Mouse (Mus musculus) inflammation-experienced regulatory T-cells, adult 6 months (primary cell): ENCODE data around the gene Fam50a. TPM values are rescaled to one million over a fixed set of nuclear protein-coding genes. Genes with fewer than 3 reads are reported as not detected.

Source experiments
- ATAC-seq: one replicate; pipeline ENCODE4 v1.8.0; 2017
- polyA plus RNA-seq, 3 experiments: library from polyadenylated mRNA; unstranded; fragments of 100-300 nt; shearing (Covaris generic); gene quantifications; one replicate each; pipeline ENCODE4 v1.2.1; 2017

Gene Fam50a
- 10 to 100 TPM; 54.7 to 72.5 (median 72.5) TPM for polyA plus RNA-seq

GRCm38 (mm10) chrX:74312540-74313464, at the start of gene Fam50a:
Gene Fam50a, plus strand, starts transcription at chrX:74313033.
- ATAC-seq: peak; percentile 99

GRCm38 (mm10) chrX:74269736-74270061, 43.1 kb upstream of the Fam50a start:
- ATAC-seq: peak; percentile 4

- ATAC-seq: peak; percentile 84
Measured at GRCm38 (mm10) chrX:74270062-74270901, 42.6 kb upstream of the Fam50a start, which contains the start of gene Rpl10. Gene Rpl10, plus strand, starts transcription at chrX:74270812.

GRCm38 (mm10) chrX:74270902-74271551, 41.8 kb upstream of the Fam50a start:
- no peak for ATAC-seq

GRCm38 (mm10) chrX:74273422-74274322, 39.2 kb upstream of the Fam50a start:
- ATAC-seq: no peak

- no peak for ATAC-seq
Measured at GRCm38 (mm10) chrX:74277916-74278315, 34.9 kb upstream of the Fam50a start.

GRCm38 (mm10) chrX:74281041-74281731, 31.6 kb upstream of the Fam50a start:
- ATAC-seq: no peak

- ATAC-seq: peak; percentile 64
Measured at GRCm38 (mm10) chrX:74281732-74282394, 31.0 kb upstream of the Fam50a start, which contains the start of the genes Taz and Dnase1l1. Gene Taz, plus strand, starts transcription at chrX:74281912. Gene Dnase1l1, minus strand, starts transcription at chrX:74282337.

- ATAC-seq: peak; percentile 78
Measured at GRCm38 (mm10) chrX:74282395-74283091, 30.3 kb upstream of the Fam50a start.

- ATAC-seq: peak; percentile 6
Measured at GRCm38 (mm10) chrX:74283092-74283437, 29.8 kb upstream of the Fam50a start.

- no peak for ATAC-seq
Measured at GRCm38 (mm10) chrX:74293431-74293830, 19.4 kb upstream of the Fam50a start.

- peak; percentile 100 for ATAC-seq
Measured at GRCm38 (mm10) chrX:74296538-74297448, 16.0 kb upstream of the Fam50a start, which contains the start of gene Atp6ap1. Gene Atp6ap1, plus strand, starts transcription at chrX:74297097.

GRCm38 (mm10) chrX:74298348-74298747, 14.5 kb upstream of the Fam50a start:
- no peak for ATAC-seq

GRCm38 (mm10) chrX:74299721-74300120, 13.1 kb upstream of the Fam50a start:
- no peak for ATAC-seq

- peak; percentile 84 for ATAC-seq
Measured at GRCm38 (mm10) chrX:74304867-74305700, 7.7 kb upstream of the Fam50a start, which contains the start of gene Gdi1. Gene Gdi1, plus strand, starts transcription at chrX:74304998.

GRCm38 (mm10) chrX:74328725-74329161, 15.9 kb downstream of the Fam50a start, which contains the start of gene Plxna3:
Gene Plxna3, plus strand, starts transcription at chrX:74329066.
- ATAC-seq: peak; percentile 73

GRCm38 (mm10) chrX:74329215-74329671, 16.4 kb downstream of the Fam50a start:
- no peak for ATAC-seq
